Mouse (Mus musculus) liver, postnatal 0 days (tissue): ENCODE results near the gene Vmn2r92.
"Not testable (repeated sequence)": the region's sequence is repeated elsewhere in the genome, so short reads cannot be mapped to it uniquely, and the experiment has no call there.

ENCODE experiments used
- CTCF ChIP-seq: sonication (generic); IDR thresholded peaks from 2 replicates; pipeline ENCODE4 v1.5.1; 2016; ENCODE audit warnings: antibody characterized with exemption, low read depth
- EP300 ChIP-seq: IDR thresholded peaks from 2 replicates; pipeline ENCODE4 v1.6.1; 2016; ENCODE audit warnings: antibody characterized with exemption, low read depth, mild to moderate bottlenecking

GRCm38 (mm10) chr17:18102265-18102664 lies 49.4 kb upstream of the Vmn2r92 start:
- TF ChIP-seq CTCF, EP300: not testable (repeated sequence)
